Mouse (Mus musculus) cerebellum, adult 11-12 months (tissue): ENCODE results near the gene Stard8.
"Not testable (repeated sequence)": the region's sequence is repeated elsewhere in the genome, so short reads cannot be mapped to it uniquely, and the experiment has no call there.

ENCODE experiments used
- DNase-seq: peaks from one replicate; pipeline ENCODE4 v3.0.0; 2022

Gene Stard8

GRCm38 (mm10) chrX:99048111-99048510 lies 45.1 kb downstream of the Stard8 start:
- no peak for DNase-seq

- DNase-seq = no peak
Measured at GRCm38 (mm10) chrX:99049247-99049646, 46.2 kb downstream of the Stard8 start.

GRCm38 (mm10) chrX:99050736-99051481 lies 47.9 kb downstream of the Stard8 start:
- no peak for DNase-seq

GRCm38 (mm10) chrX:99052255-99052654 lies 49.2 kb downstream of the Stard8 start:
- DNase-seq = no peak

GRCm38 (mm10) chrX:99054512-99054911 lies 51.5 kb downstream of the Stard8 start:
- no peak for DNase-seq

GRCm38 (mm10) chrX:99057772-99058440 lies 54.9 kb downstream of the Stard8 start:
- DNase-seq = no peak

- no peak for DNase-seq
Measured at GRCm38 (mm10) chrX:99059119-99059518, 56.1 kb downstream of the Stard8 start.

GRCm38 (mm10) chrX:99065582-99065981 lies 62.5 kb downstream of the Stard8 start:
- no peak for DNase-seq

GRCm38 (mm10) chrX:99066550-99066949 lies 63.5 kb downstream of the Stard8 start:
- DNase-seq = no peak

- DNase-seq = no peak
Measured at GRCm38 (mm10) chrX:99067232-99067631, 64.2 kb downstream of the Stard8 start.

- DNase-seq = no peak
Measured at GRCm38 (mm10) chrX:99067671-99068151, 64.7 kb downstream of the Stard8 start.

- no peak for DNase-seq
Measured at GRCm38 (mm10) chrX:99071188-99071587, 68.1 kb downstream of the Stard8 start.

- no peak for DNase-seq
Measured at GRCm38 (mm10) chrX:99072596-99072995, 69.5 kb downstream of the Stard8 start.

GRCm38 (mm10) chrX:99075111-99075510 lies 72.1 kb downstream of the Stard8 start:
- DNase-seq = no peak

GRCm38 (mm10) chrX:99076460-99076859 lies 73.4 kb downstream of the Stard8 start:
- no peak for DNase-seq

GRCm38 (mm10) chrX:99078374-99078892 lies 75.4 kb downstream of the Stard8 start:
- not testable (repeated sequence) for DNase-seq

- no peak for DNase-seq
Measured at GRCm38 (mm10) chrX:99092704-99093103, 89.7 kb downstream of the Stard8 start.

GRCm38 (mm10) chrX:99111088-99111724 lies 108.2 kb downstream of the Stard8 start:
- not testable (repeated sequence) for DNase-seq

GRCm38 (mm10) chrX:99119510-99119909 lies 116.5 kb downstream of the Stard8 start:
- DNase-seq = no peak
